Mouse (Mus musculus): ENCODE data around the gene Sgsm1.

GRCm38 (mm10) chr5:113219450-113219849, 91.1 kb downstream of the Sgsm1 start:
- no peak for TF ChIP-seq POLR2A (IDR thresholded peaks at IDR 0.05; ENCODE audit: low read depth, low read length)
- TF ChIP-seq CTCF (IDR thresholded peaks at IDR 0.05; ENCODE audit: extremely low read depth, insufficient read depth, insufficient read length, insufficient replicate concordance), result no peak
